Mouse (Mus musculus) embryonic facial prominence, embryonic 11.5 days (tissue): ENCODE data around the gene Numbl. TPM values are rescaled to one million over a fixed set of nuclear protein-coding genes. Genes with fewer than 3 reads are reported as not detected.
A peak's percentile ranks its signal among the peaks of the same experiment; 100 is the strongest.

Experiments
- ATAC-seq: fragments of 200-750 bp; cut with Nextera tagmentation; replicated peaks from 2 replicates; pipeline ENCODE4 v1.8.0; 2017; ENCODE audit warnings: low read depth; ENCODE audit not compliant: insufficient number of reproducible peaks, low FRiP score, low TSS enrichment
- DNase-seq: peaks from one replicate; pipeline ENCODE4 v3.0.0-alpha.2; 2015; ENCODE audit warnings: low spot score
- H3K27ac ChIP-seq: fragments of 300-500 bp; sonication (generic); replicated peaks from 2 replicates; pipeline ENCODE4 v1.5.1; 2014; ENCODE audit warnings: mild to moderate bottlenecking, low read depth, low read length, control low read depth
- H3K27me3 ChIP-seq: fragments of 300-500 bp; sonication (generic); 2 replicates; pipeline ENCODE4 v1.6.1; 2014; ENCODE audit warnings: mild to moderate bottlenecking, low read length, moderate library complexity, mixed read lengths; ENCODE audit not compliant: control insufficient read depth, insufficient read depth
- H3K36me3 ChIP-seq: fragments of 300-500 bp; sonication (generic); replicated peaks from 2 replicates; pipeline ENCODE4 v1.6.1; 2014; ENCODE audit warnings: low read depth, mild to moderate bottlenecking, low read length, moderate library complexity, mixed read lengths; ENCODE audit not compliant: control insufficient read depth, insufficient read depth
- H3K4me1 ChIP-seq: fragments of 300-500 bp; sonication (generic); 2 replicates; pipeline ENCODE4 v1.6.1; 2014; ENCODE audit warnings: low read length, mixed read lengths; ENCODE audit not compliant: control insufficient read depth, insufficient read depth
- H3K4me2 ChIP-seq: fragments of 300-500 bp; sonication (generic); 2 replicates; pipeline ENCODE4 v1.6.1; 2014; ENCODE audit warnings: low read depth, mild to moderate bottlenecking, control low read depth, low read length, moderate library complexity
- H3K4me3 ChIP-seq: fragments of 300-500 bp; sonication (generic); 2 replicates; pipeline ENCODE4 v1.5.1; 2014; ENCODE audit warnings: low read depth, low read length, control low read depth
- H3K9ac ChIP-seq: fragments of 300-500 bp; sonication (generic); replicated peaks from 2 replicates; pipeline ENCODE4 v1.6.1; 2014; ENCODE audit warnings: mild to moderate bottlenecking, control low read depth, low read length
- H3K9me3 ChIP-seq: fragments of 300-500 bp; sonication (generic); replicated peaks from 2 replicates; pipeline ENCODE4 v1.6.1; 2016; ENCODE audit warnings: mild to moderate bottlenecking, low read length, inconsistent platforms, mixed read lengths; ENCODE audit not compliant: control insufficient read depth
- WGBS: fragments of 180-500 bp; shearing (Covaris S2); extraction: QIAGEN DNeasy Blood & Tissue Kit; methylation state at CpG from one replicate; pipeline ENCODE4 v1.1.7; 2014; 5-methylcytosine and 5-hydroxymethylcytosine counted together
- polyA plus RNA-seq: library from polyadenylated mRNA; unstranded; fragments of >200 nt; fragmentation: Nextera tagmentation; extraction: Ambion mirVana; gene quantifications from 2 replicates; pipeline ENCODE4 v1.2.1, GENCODE M21; 2014

The Numbl gene
- polyA plus RNA-seq, 1 experiment from 2014 or later, result 9.5 TPM

DNA sequence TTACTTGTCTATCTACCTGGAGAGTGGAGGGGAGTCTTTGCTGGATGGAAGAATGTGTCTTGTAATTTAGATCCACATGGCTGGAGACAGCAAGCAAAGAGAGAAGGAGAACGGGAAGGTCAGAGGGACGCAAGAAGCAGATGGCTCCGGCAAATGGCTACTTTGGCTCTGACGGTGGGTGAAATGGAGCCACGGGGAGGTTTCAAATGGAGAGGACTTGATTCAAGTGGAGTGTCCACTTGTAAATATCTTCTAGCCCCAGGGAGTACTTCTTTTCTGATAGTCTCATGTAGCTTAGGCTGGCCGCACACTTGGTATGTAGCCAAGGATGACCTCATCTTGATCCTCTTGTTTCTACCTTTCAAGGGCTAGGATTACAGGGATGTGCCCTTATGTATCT is 40.6 kb downstream of the Numbl start:
- Histone ChIP-seq H3K27ac (no peak overlapping the region), H3K9me3 (no peaks in the 10 kb centered on the region), H3K9ac (no peak overlapping the region), H3K27me3 (no peaks in the 10 kb centered on the region), H3K4me2 (no peak overlapping the region), H3K36me3 (no peaks in the 10 kb centered on the region), H3K4me1 (no peaks in the 10 kb centered on the region), H3K4me3 (no peak overlapping the region)
- ATAC-seq (no peak), DNase-seq (no peak)
- WGBS, result 87% methylated on average over 6 of the region's 6 CpGs

DNA sequence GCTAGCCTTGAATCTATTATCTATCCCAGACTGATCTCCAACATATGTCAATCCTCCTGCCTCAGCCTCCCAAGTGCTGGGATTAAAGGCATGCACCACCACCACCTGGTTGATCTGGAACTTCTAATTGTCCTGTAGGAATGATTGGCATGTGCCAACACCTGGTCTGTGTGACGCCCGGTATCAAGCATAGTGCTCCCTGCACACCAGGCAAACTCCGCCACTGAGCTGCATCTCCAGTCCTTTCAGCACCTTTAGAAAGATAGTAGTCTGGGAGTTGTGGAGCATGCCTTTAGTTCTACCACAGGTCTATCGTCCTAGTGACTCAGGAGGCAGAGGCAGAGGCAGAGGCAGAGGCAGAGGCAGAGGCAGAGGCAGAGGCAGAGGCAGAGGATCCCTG is 42.1 kb downstream of the Numbl start:
- ATAC-seq (no peak), DNase-seq (no peak)
- Histone ChIP-seq H3K36me3 (no peaks in the 10 kb centered on the region), H3K9me3 (no peaks in the 10 kb centered on the region), H3K4me1 (no peaks in the 10 kb centered on the region), H3K4me2 (no peak overlapping the region), H3K27ac (no peak overlapping the region), H3K4me3 (no peak overlapping the region), H3K27me3 (no peaks in the 10 kb centered on the region), H3K9ac (no peak overlapping the region)
- 85% methylated on average over 4 of the region's 4 CpGs for WGBS

DNA sequence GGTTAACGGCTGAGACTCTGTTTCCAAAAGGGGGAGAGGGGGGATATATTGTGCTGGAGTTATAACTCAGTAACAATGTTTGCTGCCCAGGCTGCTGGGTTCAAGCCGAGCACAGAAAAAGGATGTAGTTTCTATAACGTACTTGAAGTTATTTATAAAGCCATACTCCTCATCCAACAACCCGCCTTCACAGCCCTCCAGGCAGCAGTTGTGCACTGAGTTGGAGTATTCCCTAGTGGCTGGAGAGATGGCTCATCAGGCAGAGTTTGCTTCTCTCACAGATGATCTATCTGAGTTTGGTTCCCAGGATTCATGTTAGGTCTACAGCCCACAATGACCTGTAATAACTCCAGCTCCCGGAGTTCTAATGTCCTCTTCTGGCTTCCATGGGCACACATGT is 42.6 kb downstream of the Numbl start:
- no peak overlapping the region for H3K4me2 ChIP-seq
- DNase-seq (no peak), ATAC-seq (no peak)
- no peaks in the 10 kb centered on the region for H3K27me3 ChIP-seq
- 91% methylated on average over 5 of the region's 5 CpGs for WGBS
- H3K4me1 ChIP-seq, result no peaks in the 10 kb centered on the region
- no peaks in the 10 kb centered on the region for H3K9me3 ChIP-seq
- no peak overlapping the region for H3K27ac ChIP-seq
- no peak overlapping the region for H3K4me3 ChIP-seq
- H3K36me3 ChIP-seq, result no peaks in the 10 kb centered on the region
- H3K9ac ChIP-seq, result no peak overlapping the region

DNA sequence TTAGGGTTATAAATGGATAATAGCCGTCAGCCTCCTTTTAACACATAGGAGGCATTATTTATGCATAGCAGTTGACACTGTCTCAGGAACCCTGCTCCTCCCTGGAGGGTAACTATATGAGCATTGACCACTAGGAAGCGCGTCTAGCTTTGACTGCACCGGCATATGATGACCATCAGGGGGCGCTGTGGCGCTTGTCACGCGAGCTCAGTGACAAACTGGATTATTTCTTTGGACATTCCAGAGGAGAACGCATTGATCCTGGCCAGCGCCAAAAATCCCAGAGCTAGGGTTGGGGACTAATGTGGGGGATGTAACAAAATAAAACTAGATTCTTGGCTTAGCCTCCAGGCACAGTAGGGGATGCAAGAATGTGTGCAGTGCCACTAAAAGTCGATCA is 43.9 kb downstream of the Numbl start:
- H3K27ac ChIP-seq, result no peak overlapping the region
- H3K4me2 ChIP-seq, result no peak overlapping the region
- H3K9me3 ChIP-seq, result no peaks in the 10 kb centered on the region
- no peaks in the 10 kb centered on the region for H3K4me1 ChIP-seq
- ATAC-seq (no peak), DNase-seq (peak; percentile 81)
- no peaks in the 10 kb centered on the region for H3K27me3 ChIP-seq
- H3K4me3 ChIP-seq, result no peak overlapping the region
- H3K36me3 ChIP-seq, result no peaks in the 10 kb centered on the region
- WGBS, result 9% methylated on average over 11 of the region's 11 CpGs
- no peak overlapping the region for H3K9ac ChIP-seq

DNA sequence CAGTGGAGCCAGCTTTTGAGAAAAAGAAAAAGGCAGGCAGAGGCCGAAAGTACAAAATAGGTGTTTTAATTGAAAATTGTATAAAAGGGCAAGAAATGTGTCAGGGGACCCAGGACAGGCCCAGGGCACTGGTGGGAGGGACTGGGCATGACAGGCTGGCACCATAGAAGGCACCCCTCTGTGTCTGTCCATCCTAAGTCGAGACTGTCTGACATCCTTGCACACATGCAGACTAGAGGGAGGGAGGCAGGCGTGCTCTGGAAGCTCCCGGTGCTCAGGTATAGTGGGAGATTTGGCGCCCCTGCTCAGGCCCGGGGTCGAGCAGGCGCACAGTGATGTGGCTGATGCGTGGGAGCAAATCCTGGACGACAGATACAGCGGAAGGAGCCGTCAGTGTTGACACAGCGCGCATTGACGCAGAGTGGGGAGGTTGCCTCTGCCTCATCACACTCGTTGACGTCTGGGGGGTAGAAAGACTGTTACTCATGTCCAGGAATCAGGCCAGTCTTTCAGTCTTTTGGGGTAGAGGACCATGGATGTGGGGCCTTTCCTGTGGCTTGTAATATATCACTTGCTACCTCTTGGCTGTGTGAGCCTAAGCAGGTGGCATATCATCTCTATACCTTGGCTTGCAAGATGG is 47.0 kb downstream of the Numbl start:
- 87% methylated on average over 17 of the region's 17 CpGs for WGBS

DNA sequence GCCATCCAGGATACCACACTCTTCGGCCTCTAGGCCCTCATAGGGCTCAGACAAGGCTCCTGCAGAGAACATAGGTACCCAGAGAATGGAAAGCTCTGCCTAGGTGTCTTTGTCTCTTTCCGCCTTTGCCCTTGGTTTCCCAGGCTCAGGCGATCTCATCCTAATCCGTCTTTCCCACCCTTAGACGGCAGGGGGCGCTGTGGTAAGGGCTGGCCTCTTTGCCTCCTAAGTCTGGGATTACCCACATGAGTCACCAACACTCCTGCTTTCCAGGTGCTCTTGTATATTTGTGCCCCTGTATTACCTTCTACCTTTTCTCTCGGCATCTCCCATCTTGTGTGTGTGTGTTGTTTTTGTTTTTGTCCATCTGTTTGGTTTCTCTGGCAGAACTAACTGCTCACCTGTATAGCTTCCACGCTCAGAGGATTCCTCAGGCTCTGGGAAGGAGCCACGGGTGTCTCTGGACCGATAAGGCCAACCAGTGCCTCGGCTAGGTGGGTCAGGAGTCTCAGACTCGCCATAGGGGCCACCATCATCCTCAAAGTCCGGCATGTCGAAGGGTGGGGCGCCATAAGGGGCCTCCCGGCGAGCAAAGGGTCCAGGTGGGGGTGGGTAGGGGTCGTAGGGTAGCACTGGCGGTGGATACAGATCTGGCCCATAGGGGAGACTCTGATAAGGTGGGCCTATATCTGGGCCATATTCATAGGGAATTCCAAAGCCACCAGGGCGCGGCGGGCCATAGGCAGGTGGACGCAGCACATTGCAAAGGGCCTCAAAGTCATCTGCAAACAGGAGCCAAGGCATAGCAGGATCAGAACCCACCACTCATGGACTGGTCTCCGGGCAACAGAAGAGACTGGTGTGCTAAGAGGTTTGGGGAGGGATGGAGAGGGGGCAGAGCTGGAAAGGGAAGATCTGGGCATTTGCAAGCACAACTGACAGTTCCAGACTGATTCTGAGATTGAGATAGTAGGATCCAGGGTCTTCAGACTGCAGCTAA is 48.2 kb downstream of the Numbl start:
- no peak overlapping the region for H3K4me2 ChIP-seq
- no peak overlapping the region for H3K4me3 ChIP-seq
- peaks cover 9% of the 10 kb centered on the region for H3K27me3 ChIP-seq
- H3K4me1 ChIP-seq, result peaks cover 3% of the 10 kb centered on the region
- H3K9ac ChIP-seq, result no peak overlapping the region
- H3K36me3 ChIP-seq, result no peaks in the 10 kb centered on the region
- ATAC-seq, result no peak
- H3K27ac ChIP-seq, result no peak overlapping the region
- 74% methylated on average over 24 of the region's 24 CpGs for WGBS
- peak; percentile 42 for DNase-seq
- no peaks in the 10 kb centered on the region for H3K9me3 ChIP-seq

More for the DNA sequence above, 47.0 kb downstream of the Numbl start:
- Histone ChIP-seq H3K9ac (no peak overlapping the region), H3K9me3 (no peaks in the 10 kb centered on the region), H3K4me2 (no peak overlapping the region), H3K4me1 (no peaks in the 10 kb centered on the region), H3K36me3 (no peaks in the 10 kb centered on the region), H3K4me3 (no peak overlapping the region), H3K27me3 (peaks cover 1% of the 10 kb centered on the region), H3K27ac (no peak overlapping the region)
- ATAC-seq (no peak), DNase-seq (no peak)

DNA sequence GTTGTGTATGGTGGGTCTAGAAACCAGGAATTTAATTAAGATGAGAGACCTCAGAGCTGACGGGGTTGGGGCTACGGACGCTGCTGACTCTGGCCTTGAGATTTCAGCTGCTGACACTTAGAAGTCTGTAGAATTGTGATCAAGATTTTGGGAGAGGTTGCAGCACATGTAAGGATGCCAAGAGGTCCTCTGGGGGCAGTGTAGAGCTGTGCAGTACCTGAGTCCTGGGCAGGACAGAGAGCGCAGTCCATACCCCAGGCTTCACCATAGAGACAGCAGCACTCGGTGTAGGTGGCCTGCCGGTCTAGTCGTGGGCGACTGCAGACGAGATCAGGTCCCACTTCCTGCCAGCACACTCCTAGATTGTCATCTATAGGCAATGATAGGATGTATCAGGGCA is 49.3 kb downstream of the Numbl start:
- no peak overlapping the region for H3K4me3 ChIP-seq
- no peaks in the 10 kb centered on the region for H3K36me3 ChIP-seq
- peaks cover 3% of the 10 kb centered on the region for H3K4me1 ChIP-seq
- no peaks in the 10 kb centered on the region for H3K9me3 ChIP-seq
- H3K27ac ChIP-seq, result no peak overlapping the region
- DNase-seq, result no peak
- peaks cover 11% of the 10 kb centered on the region for H3K27me3 ChIP-seq
- no peak for ATAC-seq
- no peak overlapping the region for H3K9ac ChIP-seq
- no peak overlapping the region for H3K4me2 ChIP-seq
- 57% methylated on average over 9 of the region's 9 CpGs for WGBS
